Comparison of ENCODE assay signal across 8 mouse cellular contexts in genomic region chr2:51933341-51934134, GRCm38 (mm10). TPM values are rescaled to one million over a fixed set of nuclear protein-coding genes. Genes with fewer than 3 reads are reported as not detected.
DNase-seq lines count a peak whose midpoint lies in the region; ATAC-seq and TF ChIP-seq lines count a peak whose summit lies in the region.

No protein-coding gene starts in this region.

- peak; percentile 31 for DNase-seq in cerebellum, adult 9-10 months
- no peak for DNase-seq in cerebellum, postnatal 10 days
- DNase-seq in midbrain, embryonic 11.5 days (ENCODE audit: low spot score, missing footprints) = peak; percentile 85
- peak; percentile 26 to 38 (median 38) for DNase-seq in liver, embryonic 14.5 days (ENCODE audit: low read depth in 3 of 3, low spot score in 3 of 3)
- no peak for DNase-seq in left cerebral cortex, postnatal 14 days (ENCODE audit: low spot score in 2 of 2)
- no peak for DNase-seq in gastrocnemius, adult 8-10 months (ENCODE audit: low spot score in 2 of 2)

- ATAC-seq in midbrain, embryonic 11.5 days (ENCODE audit: low FRiP score) = no peak
- ATAC-seq in midbrain, embryonic 13.5 days = no peak
- peak; percentile 58 for ATAC-seq in liver, embryonic 14.5 days (ENCODE audit: insufficient read depth)

- H3K4me2 ChIP-seq in midbrain, embryonic 11.5 days = no peak overlapping the region
- no peak overlapping the region for H3K4me2 ChIP-seq in midbrain, embryonic 13.5 days (replicated peaks)
- peak overlapping the region; percentile 89 for H3K4me2 ChIP-seq in liver, embryonic 14.5 days (ENCODE audit: low read depth)

- H3K27ac ChIP-seq in midbrain, embryonic 11.5 days (ENCODE audit: low read depth, low read length) = no peak overlapping the region
- H3K27ac ChIP-seq in midbrain, embryonic 13.5 days = no peak overlapping the region
- peak overlapping the region; percentile 69 for H3K27ac ChIP-seq in liver, embryonic 14.5 days

- WGBS in midbrain, embryonic 11.5 days = 78% methylated on average over 11 of the region's 12 CpGs
- WGBS in midbrain, embryonic 13.5 days = 72% methylated on average over 11 of the region's 12 CpGs
- WGBS in liver, embryonic 14.5 days (ENCODE audit: insufficient replicate concordance) = 7% methylated on average over 11 of the region's 12 CpGs

- H3K9me3 ChIP-seq in midbrain, embryonic 11.5 days (ENCODE audit: control insufficient read depth, low read length) = no peaks in the 10 kb centered on the region
- H3K9me3 ChIP-seq in midbrain, embryonic 13.5 days = no peaks in the 10 kb centered on the region
- H3K9me3 ChIP-seq in erythroblast, embryonic 14.5 days (ENCODE audit: control insufficient read depth, low read length) = peaks cover 5% of the 10 kb centered on the region
- H3K9me3 ChIP-seq in liver, embryonic 14.5 days (ENCODE audit: control insufficient read depth, low read length) = no peaks in the 10 kb centered on the region

- TF ChIP-seq EP300 in liver, embryonic 14.5 days (IDR thresholded peaks at IDR 0.05; ENCODE audit: low read depth) = 0 out of 2 replicates have a peak, but pooled peaks have one; percentile 4

- H3K36me3 ChIP-seq in midbrain, embryonic 11.5 days (ENCODE audit: control insufficient read depth, insufficient read depth, low read length) = no peaks in the 10 kb centered on the region
- no peaks in the 10 kb centered on the region for H3K36me3 ChIP-seq in midbrain, embryonic 13.5 days
- H3K36me3 ChIP-seq in erythroblast, embryonic 14.5 days (ENCODE audit: control insufficient read depth) = peaks cover 37% of the 10 kb centered on the region
- H3K36me3 ChIP-seq in liver, embryonic 14.5 days (replicated peaks; ENCODE audit: control insufficient read depth, insufficient read depth, low read depth) = peaks cover 21% of the 10 kb centered on the region

- H3K27me3 ChIP-seq in midbrain, embryonic 11.5 days (ENCODE audit: control insufficient read depth, insufficient read depth, low read length) = peaks cover 5% of the 10 kb centered on the region; the same call in 1 of the 2 replicates
- H3K27me3 ChIP-seq in midbrain, embryonic 13.5 days = peaks cover 13% of the 10 kb centered on the region
- H3K27me3 ChIP-seq in erythroblast, embryonic 14.5 days (ENCODE audit: control insufficient read depth) = no peaks in the 10 kb centered on the region
- H3K27me3 ChIP-seq in liver, embryonic 14.5 days (ENCODE audit: control insufficient read depth, insufficient read depth, low read length) = no peaks in the 10 kb centered on the region

- no peak overlapping the region for H3K9ac ChIP-seq in midbrain, embryonic 11.5 days (ENCODE audit: low read length)
- H3K9ac ChIP-seq in midbrain, embryonic 13.5 days (replicated peaks) = no peak overlapping the region
- H3K9ac ChIP-seq in liver, embryonic 14.5 days (replicated peaks) = peak overlapping the region; percentile 74

- H3K4me3 ChIP-seq in midbrain, embryonic 11.5 days (ENCODE audit: low read depth, low read length) = no peak overlapping the region
- no peak overlapping the region for H3K4me3 ChIP-seq in midbrain, embryonic 13.5 days (replicated peaks)
- peak overlapping the region; percentile 70 for H3K4me3 ChIP-seq in erythroblast, embryonic 14.5 days (replicated peaks)
- H3K4me3 ChIP-seq in liver, embryonic 14.5 days (ENCODE audit: insufficient read depth in 1 of 2, low read depth in 2 of 2, low read length in 2 of 2) = peak overlapping the region; percentile 79 to 83

- peaks cover 3% of the 10 kb centered on the region for H3K4me1 ChIP-seq in midbrain, embryonic 11.5 days (ENCODE audit: control insufficient read depth, insufficient read depth, low read length)
- H3K4me1 ChIP-seq in midbrain, embryonic 13.5 days (replicated peaks) = 0 out of 2 replicates have a peak, but pooled peaks cover 3% of the 10 kb centered on the region
- peaks cover 62% of the 10 kb centered on the region for H3K4me1 ChIP-seq in erythroblast, embryonic 14.5 days (ENCODE audit: control insufficient read depth)
- H3K4me1 ChIP-seq in liver, embryonic 14.5 days (replicated peaks; ENCODE audit: control insufficient read depth in 2 of 2, insufficient read depth in 2 of 2, low read length in 1 of 2) = peaks cover 30 to 35% of the 10 kb centered on the region in 2 experiments

- intact Hi-C loops in left cerebral cortex, postnatal 14 days (cut with DNase I) = loop anchor here (2.0 kb wide), 1 partner anchor 139 kb away; the partner anchor contains the start of gene Rif1

- TF ChIP-seq CTCF in liver, embryonic 14.5 days (IDR thresholded peaks at IDR 0.05; ENCODE audit: low read depth) = no peak

RNA-seq across cellular contexts. Expression of gene Rbm43, which starts 1.4 kb away (rescaled TPM):
- 5.7 and 6.4 TPM in 2 replicates for polyA plus RNA-seq in midbrain, embryonic 11.5 days (2014; fragmentation: Nextera tagmentation; extraction: Ambion mirVana)
- 3.6 and 4.0 TPM in 2 replicates for polyA plus RNA-seq in midbrain, embryonic 13.5 days (2015; fragmentation: Nextera tagmentation; extraction: Ambion mirVana)
- 0.46 and 0.74 TPM in 2 replicates for polyA plus RNA-seq in erythroblast, embryonic 14.5 days (2012)
- polyA plus RNA-seq in liver, embryonic 14.5 days (2012; rRNA removed) = 8.1 and 14.1 TPM in 2 replicates
- polyA plus RNA-seq in liver, embryonic 14.5 days (2014; fragmentation: Nextera tagmentation; extraction: Ambion mirVana) = 23.2 and 23.7 TPM in 2 replicates
- total RNA-seq in left cerebral cortex, postnatal 14 days (2021) = 10 to 100 TPM; 13.9 to 16.7 TPM
- total RNA-seq in gastrocnemius, adult 8-10 months (2022) = 1 to 10 TPM in 1 of 4 experiments, under 1 TPM in 3; 0.27 to 1.4 (median 0.69) TPM

RNA-seq across cellular contexts. Expression of gene Nmi, which starts 39.8 kb away (rescaled TPM):
- 5.4 and 6.6 TPM in 2 replicates for polyA plus RNA-seq in midbrain, embryonic 11.5 days (2014; fragmentation: Nextera tagmentation; extraction: Ambion mirVana)
- polyA plus RNA-seq in midbrain, embryonic 13.5 days (2015; fragmentation: Nextera tagmentation; extraction: Ambion mirVana) = 4.5 and 4.6 TPM in 2 replicates
- polyA plus RNA-seq in erythroblast, embryonic 14.5 days (2012) = not detected in 2 replicates
- 2.3 and 5.1 TPM in 2 replicates for polyA plus RNA-seq in liver, embryonic 14.5 days (2012; rRNA removed)
- polyA plus RNA-seq in liver, embryonic 14.5 days (2014; fragmentation: Nextera tagmentation; extraction: Ambion mirVana) = 10.7 and 11.0 TPM in 2 replicates
- total RNA-seq in left cerebral cortex, postnatal 14 days (2021) = 1 to 10 TPM in 1 of 2 experiments, under 1 TPM in 1; 0.99 to 2.0 TPM
- 1 to 10 TPM; 1.5 to 2.9 (median 1.9) TPM for total RNA-seq in gastrocnemius, adult 8-10 months (2022)

Comparison
In these comparisons a context has a peak if more than half of its experiments do, and no peak if none do; other contexts are left out.
1. DNase-seq: peak in cerebellum, adult 9-10 months (single experiment), midbrain, embryonic 11.5 days (single experiment) and liver, embryonic 14.5 days (3 of 3); none in cerebellum, postnatal 10 days (0 of 2), left cerebral cortex, postnatal 14 days (0 of 2) and gastrocnemius, adult 8-10 months (0 of 2).
2. H3K4me3 ChIP-seq: peak in erythroblast, embryonic 14.5 days (single experiment) and liver, embryonic 14.5 days (2 of 2); none in midbrain, embryonic 11.5 days (single experiment) and midbrain, embryonic 13.5 days (single experiment).